Comparison of ENCODE assay signal across 17 mouse cellular contexts in genomic region chr1:118625461-118625860, GRCm38 (mm10). TPM values are rescaled to one million over a fixed set of nuclear protein-coding genes. Genes with fewer than 3 reads are reported as not detected.
"Had no signal": no experiment of that assay in that cellular context is flagged by ENCODE, and none has a peak within 500 bp of the region (broad histone marks: within the 10 kb centered on the region; RNA-seq: fewer than 3 reads in every experiment).

No protein-coding gene starts in this region.

- H3K36me3 ChIP-seq: midbrain, embryonic 13.5 days; midbrain, embryonic 15.5 days; neural tube, embryonic 12.5 days had no signal

- H3K27ac ChIP-seq: macrophage; midbrain, embryonic 13.5 days; midbrain, embryonic 15.5 days; neural tube, embryonic 12.5 days had no signal

- H3K4me2 ChIP-seq: lung, embryonic 14.5 days; midbrain, embryonic 11.5 days; midbrain, embryonic 13.5 days; midbrain, embryonic 15.5 days; neural tube, embryonic 12.5 days had no signal

- ATAC-seq: midbrain, embryonic 13.5 days; midbrain, embryonic 15.5 days had no signal

- H3K4me3 ChIP-seq: megakaryocyte, embryonic 14.5 days; midbrain, embryonic 13.5 days; midbrain, embryonic 15.5 days; neural tube, embryonic 12.5 days had no signal

- H3K9ac ChIP-seq: lung, embryonic 14.5 days; midbrain, embryonic 13.5 days; midbrain, embryonic 15.5 days; neural tube, embryonic 12.5 days had no signal

- H3K9me3 ChIP-seq: megakaryocyte, embryonic 14.5 days; midbrain, embryonic 13.5 days; midbrain, embryonic 15.5 days; neural tube, embryonic 12.5 days had no signal

- DNase-seq: lung, adult 18-20 months; lung, embryonic 14.5 days; lung, postnatal 14 days; lung, postnatal 36 days; right cerebral cortex, postnatal 14 days; thymus, adult 18-20 months; thymus, postnatal 25 days; thymus, postnatal 4 days had no signal

RNA-seq across cellular contexts. Expression of gene Tfcp2l1, which starts 2.3 kb away (rescaled TPM):
- total RNA-seq: megakaryocyte progenitor cell, adult 5-6 weeks; monocyte, adult 5-6 weeks; neutrophil, adult 5-6 weeks had no signal
